Mouse (Mus musculus): ENCODE measurements around the gene Trmt1.

- TF ChIP-seq CTCF (IDR thresholded peaks at IDR 0.05; ENCODE audit: low read depth, low read length) (no peak), POLR2A (IDR thresholded peaks at IDR 0.05; ENCODE audit: extremely low read depth, insufficient read depth, low read length) (no peak)
These were observed 45.4 kb upstream of the Trmt1 start for GRCm38 (mm10) chr8:84640617-84641294.
